Mouse (Mus musculus) heart, embryonic 11.5 days (tissue): ENCODE measurements around the gene Plxdc2. TPM values are rescaled to one million over a fixed set of nuclear protein-coding genes. Genes with fewer than 3 reads are reported as not detected.

ENCODE experiments used
- ATAC-seq: fragments of 200-750 bp; cut with Nextera tagmentation; replicated peaks from 2 replicates; pipeline ENCODE4 v1.8.0; 2017; ENCODE audit warnings: moderate library complexity; ENCODE audit not compliant: insufficient number of reproducible peaks, low FRiP score, low TSS enrichment
- H3K27ac ChIP-seq: fragments of 300-500 bp; sonication (generic); 2 replicates; pipeline ENCODE4 v1.5.1; 2014; ENCODE audit warnings: mild to moderate bottlenecking, low read depth, low read length
- H3K27me3 ChIP-seq: fragments of 300-500 bp; sonication (generic); 2 replicates; pipeline ENCODE4 v1.6.1; 2014; ENCODE audit warnings: mild to moderate bottlenecking, low read length, mixed read lengths; ENCODE audit not compliant: control insufficient read depth, insufficient read depth
- H3K36me3 ChIP-seq: fragments of 300-500 bp; sonication (generic); 2 replicates; pipeline ENCODE4 v1.6.1; 2014; ENCODE audit warnings: mild to moderate bottlenecking, low read length, moderate library complexity, mixed read lengths; ENCODE audit not compliant: control insufficient read depth, insufficient read depth
- H3K4me1 ChIP-seq: fragments of 300-500 bp; sonication (generic); 2 replicates; pipeline ENCODE4 v1.6.1; 2014; ENCODE audit warnings: low read length; ENCODE audit not compliant: control insufficient read depth, insufficient read depth
- H3K4me2 ChIP-seq: fragments of 300-500 bp; sonication (generic); 2 replicates; pipeline ENCODE4 v1.6.1; 2014; ENCODE audit warnings: mild to moderate bottlenecking, moderate library complexity
- H3K4me3 ChIP-seq: fragments of 300-500 bp; sonication (generic); 2 replicates; pipeline ENCODE4 v1.5.1; 2014; ENCODE audit warnings: low read depth, low read length
- H3K9ac ChIP-seq: fragments of 300-500 bp; sonication (generic); 2 replicates; pipeline ENCODE4 v1.6.1; 2014; ENCODE audit warnings: mild to moderate bottlenecking, low read depth, low read length, moderate library complexity
- H3K9me3 ChIP-seq: fragments of 300-500 bp; sonication (generic); replicated peaks from 2 replicates; pipeline ENCODE4 v1.6.1; 2016; ENCODE audit warnings: low read length; ENCODE audit not compliant: control insufficient read depth
- WGBS: fragments of 180-500 bp; shearing (Covaris S2); extraction: QIAGEN DNeasy Blood & Tissue Kit; methylation state at CpG from one replicate; pipeline ENCODE4 v1.1.7; 2014; ENCODE audit not compliant: insufficient replicate concordance; 5-methylcytosine and 5-hydroxymethylcytosine counted together
- polyA plus RNA-seq: library from polyadenylated mRNA; unstranded; fragments of >200 nt; fragmentation: Nextera tagmentation; extraction: Ambion mirVana; gene quantifications from 2 replicates; pipeline ENCODE4 v1.2.1, GENCODE M21; 2014

The Plxdc2 gene
- polyA plus RNA-seq, 1 experiment from 2014 or later = 18.4 TPM

DNA sequence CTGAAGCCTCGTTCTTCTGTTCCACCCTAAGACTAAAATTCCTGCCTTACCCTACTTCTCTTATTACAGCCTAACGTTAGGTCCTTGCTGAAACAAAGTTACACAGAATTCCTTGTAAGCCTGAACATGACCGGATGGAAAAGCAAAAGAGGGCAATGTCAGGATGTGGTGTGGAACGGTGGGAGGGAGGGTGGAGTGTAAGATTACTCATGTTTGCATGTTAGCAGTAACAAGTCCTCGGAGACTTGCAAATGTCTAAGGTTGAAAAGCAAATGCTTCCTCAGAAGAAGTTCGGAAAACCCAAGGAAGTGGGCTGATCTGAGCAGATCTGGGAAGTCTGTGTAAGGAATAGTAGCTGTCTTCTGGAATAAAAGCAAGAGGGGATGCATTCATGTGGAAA is 353.8 kb downstream of the Plxdc2 start:
- no peak for ATAC-seq
- no peaks in the 10 kb centered on the region for H3K36me3 ChIP-seq
- no peak overlapping the region for H3K27ac ChIP-seq

DNA sequence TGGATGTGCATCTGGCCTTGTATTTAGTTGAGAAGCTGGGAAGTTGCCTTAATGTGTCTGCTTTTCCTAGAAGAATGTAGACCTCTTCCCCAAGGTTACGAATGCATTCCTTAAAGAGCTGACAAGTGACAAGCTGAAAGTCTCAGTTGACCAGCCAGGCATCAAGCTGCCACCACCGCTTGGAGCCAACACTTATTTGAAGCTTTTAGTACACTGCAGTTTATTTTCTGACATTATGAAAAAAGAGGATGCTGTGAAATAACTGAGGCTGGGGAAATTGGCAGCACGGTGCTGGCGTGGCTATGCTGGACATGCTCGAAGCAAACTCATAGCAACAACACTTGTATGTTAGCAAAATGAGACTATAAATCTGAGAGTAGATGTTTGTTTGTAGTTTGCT is 374.9 kb downstream of the Plxdc2 start:
- Histone ChIP-seq H3K4me3 (no peak overlapping the region), H3K4me2 (no peak overlapping the region), H3K9me3 (no peaks in the 10 kb centered on the region), H3K27ac (no peak overlapping the region), H3K27me3 (no peaks in the 10 kb centered on the region), H3K36me3 (no peaks in the 10 kb centered on the region), H3K9ac (no peak overlapping the region), H3K4me1 (no peaks in the 10 kb centered on the region)
- ATAC-seq = no peak
- WGBS = 70% methylated on average over 5 of the region's 5 CpGs

More for the DNA sequence above, 353.8 kb downstream of the Plxdc2 start:
- no peak overlapping the region for H3K9ac ChIP-seq
- no peak overlapping the region for H3K4me2 ChIP-seq
- H3K27me3 ChIP-seq = no peaks in the 10 kb centered on the region
- H3K4me3 ChIP-seq = no peak overlapping the region
- H3K9me3 ChIP-seq = no peaks in the 10 kb centered on the region
- WGBS = 66% methylated on average over 6 of the region's 6 CpGs
- H3K4me1 ChIP-seq = no peaks in the 10 kb centered on the region

GRCm38 (mm10) chr2:16734381-16734780 is 378.3 kb downstream of the Plxdc2 start:
- Histone ChIP-seq H3K27ac (no peak overlapping the region), H3K9me3 (no peaks in the 10 kb centered on the region), H3K36me3 (no peaks in the 10 kb centered on the region), H3K4me1 (no peaks in the 10 kb centered on the region), H3K4me3 (no peak overlapping the region), H3K9ac (no peak overlapping the region), H3K4me2 (no peak overlapping the region), H3K27me3 (no peaks in the 10 kb centered on the region)
- no peak for ATAC-seq
- WGBS = 49% methylated on average over 2 of the region's 2 CpGs

DNA sequence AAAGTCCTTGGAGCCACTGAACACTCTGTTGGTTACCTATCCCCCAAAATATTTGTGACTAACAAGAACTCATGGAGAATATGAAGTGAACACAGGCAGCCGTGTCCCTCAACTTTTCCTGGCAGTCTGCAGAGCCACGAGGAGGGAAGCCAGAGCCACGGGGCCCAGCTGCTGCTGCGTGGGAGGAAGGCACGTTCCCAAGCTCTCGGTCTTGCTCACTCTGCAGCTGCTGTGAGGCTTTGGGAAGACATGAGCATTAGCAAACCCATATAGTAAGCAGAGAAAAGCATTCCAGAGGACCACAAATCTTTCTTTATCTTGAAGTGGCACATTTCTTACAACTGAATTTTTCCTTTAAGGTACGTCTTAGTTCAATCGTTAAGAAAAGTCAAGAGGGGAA is 382.1 kb downstream of the Plxdc2 start:
- 27% methylated on average over 8 of the region's 8 CpGs for whole genome bisulfite sequencing
- Histone ChIP-seq H3K4me2 (0 out of 2 replicates have a peak overlapping the region, but pooled peaks have one; percentile 4), H3K4me1 (no peaks in the 10 kb centered on the region), H3K4me3 (no peak overlapping the region), H3K36me3 (no peaks in the 10 kb centered on the region), H3K27ac (0 out of 2 replicates have a peak overlapping the region, but pooled peaks have one; percentile 7), H3K9me3 (no peaks in the 10 kb centered on the region), H3K9ac (0 out of 2 replicates have a peak overlapping the region, but pooled peaks have one; percentile 6), H3K27me3 (no peaks in the 10 kb centered on the region)
- ATAC-seq = no peak

DNA sequence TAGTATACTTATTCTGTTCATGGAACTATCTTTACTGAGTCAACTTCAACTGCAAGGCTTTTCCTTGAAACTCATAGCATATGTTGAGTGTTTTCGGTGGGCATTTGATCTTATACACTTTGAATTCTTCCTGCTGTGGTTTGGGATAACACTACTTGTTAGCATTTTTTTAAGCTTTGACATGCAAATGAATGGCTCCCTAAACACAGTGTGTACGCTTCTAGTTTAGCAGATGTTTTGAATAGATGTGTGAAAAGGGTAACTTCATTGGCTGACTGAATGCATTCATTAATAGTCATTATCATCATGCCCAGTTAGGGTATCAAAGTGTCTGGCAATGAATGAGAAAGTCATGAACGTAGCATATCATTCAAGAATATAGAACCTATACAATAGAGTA is 385.7 kb downstream of the Plxdc2 start:
- 85% methylated on average over 3 of the region's 3 CpGs for WGBS
- no peak for ATAC-seq
- no peaks in the 10 kb centered on the region for H3K9me3 ChIP-seq
- H3K4me3 ChIP-seq = no peak overlapping the region
- H3K27ac ChIP-seq = no peak overlapping the region
- H3K9ac ChIP-seq = no peak overlapping the region
- no peaks in the 10 kb centered on the region for H3K36me3 ChIP-seq
- no peaks in the 10 kb centered on the region for H3K27me3 ChIP-seq
- no peak overlapping the region for H3K4me2 ChIP-seq
- 0 out of 2 replicates have a peak, but pooled peaks cover 3% of the 10 kb centered on the region for H3K4me1 ChIP-seq

DNA sequence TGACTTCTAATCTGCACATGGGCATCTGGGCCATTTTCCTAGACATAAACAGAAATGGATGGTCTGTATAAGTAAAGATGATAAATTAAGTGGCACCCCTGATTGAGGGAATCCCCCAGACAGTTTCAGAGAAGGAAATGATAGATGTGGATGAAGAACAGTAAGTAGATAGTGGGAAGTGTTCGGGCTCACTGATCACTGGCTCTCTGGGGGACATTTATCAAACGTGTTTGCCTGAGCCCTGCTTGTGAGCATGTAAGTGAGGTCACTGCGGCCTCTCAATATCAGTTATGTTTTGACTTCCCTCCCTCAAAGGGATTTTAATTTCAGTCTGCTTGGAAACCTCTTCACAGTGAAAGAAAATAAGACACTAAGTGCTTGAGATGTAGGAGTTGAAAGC is 387.5 kb downstream of the Plxdc2 start:
- H3K36me3 ChIP-seq = no peaks in the 10 kb centered on the region
- 33% methylated on average over 3 of the region's 3 CpGs for WGBS
- H3K27ac ChIP-seq = no peak overlapping the region
- 0 out of 2 replicates have a peak, but pooled peaks cover 3% of the 10 kb centered on the region for H3K4me1 ChIP-seq
- no peak overlapping the region for H3K9ac ChIP-seq
- no peaks in the 10 kb centered on the region for H3K27me3 ChIP-seq
- no peak overlapping the region for H3K4me3 ChIP-seq
- 0 out of 2 replicates have a peak, but pooled peaks have one; percentile 42 for ATAC-seq
- H3K4me2 ChIP-seq = no peak overlapping the region
- H3K9me3 ChIP-seq = no peaks in the 10 kb centered on the region

- no peak for ATAC-seq
- H3K27ac ChIP-seq = no peak overlapping the region
- WGBS = 82% methylated on average over 4 of the region's 4 CpGs
- no peaks in the 10 kb centered on the region for H3K27me3 ChIP-seq
- no peaks in the 10 kb centered on the region for H3K36me3 ChIP-seq
- H3K4me1 ChIP-seq = no peaks in the 10 kb centered on the region
- no peaks in the 10 kb centered on the region for H3K9me3 ChIP-seq
- H3K4me2 ChIP-seq = no peak overlapping the region
- H3K9ac ChIP-seq = no peak overlapping the region
- H3K4me3 ChIP-seq = no peak overlapping the region
Measured at GRCm38 (mm10) chr2:16749302-16749909, 393.3 kb downstream of the Plxdc2 start.

DNA sequence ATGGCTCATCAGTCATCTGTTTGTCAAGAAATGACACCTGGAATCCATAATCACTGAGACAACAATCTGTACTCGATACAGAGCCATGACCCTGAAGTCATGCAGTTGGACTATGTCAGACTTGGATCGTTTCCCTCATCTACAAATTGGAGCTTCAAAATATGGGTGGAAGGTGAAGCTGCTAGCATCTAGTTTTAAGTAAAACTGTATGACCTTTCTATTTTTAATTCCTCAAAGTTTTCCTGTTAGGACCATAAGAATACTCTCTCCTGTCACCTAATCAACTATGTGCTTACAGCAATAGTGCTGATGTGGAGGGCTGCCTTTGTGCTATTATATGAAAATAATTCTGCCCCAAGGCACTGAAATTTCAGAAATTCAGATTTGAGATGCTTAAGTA is 401.1 kb downstream of the Plxdc2 start:
- H3K4me2 ChIP-seq = no peak overlapping the region
- no peaks in the 10 kb centered on the region for H3K27me3 ChIP-seq
- no peaks in the 10 kb centered on the region for H3K4me1 ChIP-seq
- no peaks in the 10 kb centered on the region for H3K9me3 ChIP-seq
- 73% methylated on average over 2 of the region's 2 CpGs for WGBS
- no peak for ATAC-seq
- no peaks in the 10 kb centered on the region for H3K36me3 ChIP-seq
- H3K4me3 ChIP-seq = no peak overlapping the region
- H3K27ac ChIP-seq = no peak overlapping the region
- no peak overlapping the region for H3K9ac ChIP-seq

GRCm38 (mm10) chr2:16759766-16760165 is 403.7 kb downstream of the Plxdc2 start:
- Histone ChIP-seq H3K27ac (no peak overlapping the region), H3K4me2 (no peak overlapping the region), H3K9ac (no peak overlapping the region), H3K27me3 (no peaks in the 10 kb centered on the region), H3K4me3 (no peak overlapping the region), H3K36me3 (no peaks in the 10 kb centered on the region), H3K9me3 (no peaks in the 10 kb centered on the region), H3K4me1 (no peaks in the 10 kb centered on the region)
- no peak for ATAC-seq
- WGBS = 87% methylated on average over 2 of the region's 2 CpGs
